Mouse (Mus musculus) fibroblast of lung, adult 2 months (primary cell): ENCODE results near the gene Lpxn.

ENCODE experiments used
- DNase-seq: peaks from one replicate; pipeline ENCODE4 v3.0.0-alpha.2; 2011; ENCODE audit warnings: low read depth

The Lpxn gene

DNA sequence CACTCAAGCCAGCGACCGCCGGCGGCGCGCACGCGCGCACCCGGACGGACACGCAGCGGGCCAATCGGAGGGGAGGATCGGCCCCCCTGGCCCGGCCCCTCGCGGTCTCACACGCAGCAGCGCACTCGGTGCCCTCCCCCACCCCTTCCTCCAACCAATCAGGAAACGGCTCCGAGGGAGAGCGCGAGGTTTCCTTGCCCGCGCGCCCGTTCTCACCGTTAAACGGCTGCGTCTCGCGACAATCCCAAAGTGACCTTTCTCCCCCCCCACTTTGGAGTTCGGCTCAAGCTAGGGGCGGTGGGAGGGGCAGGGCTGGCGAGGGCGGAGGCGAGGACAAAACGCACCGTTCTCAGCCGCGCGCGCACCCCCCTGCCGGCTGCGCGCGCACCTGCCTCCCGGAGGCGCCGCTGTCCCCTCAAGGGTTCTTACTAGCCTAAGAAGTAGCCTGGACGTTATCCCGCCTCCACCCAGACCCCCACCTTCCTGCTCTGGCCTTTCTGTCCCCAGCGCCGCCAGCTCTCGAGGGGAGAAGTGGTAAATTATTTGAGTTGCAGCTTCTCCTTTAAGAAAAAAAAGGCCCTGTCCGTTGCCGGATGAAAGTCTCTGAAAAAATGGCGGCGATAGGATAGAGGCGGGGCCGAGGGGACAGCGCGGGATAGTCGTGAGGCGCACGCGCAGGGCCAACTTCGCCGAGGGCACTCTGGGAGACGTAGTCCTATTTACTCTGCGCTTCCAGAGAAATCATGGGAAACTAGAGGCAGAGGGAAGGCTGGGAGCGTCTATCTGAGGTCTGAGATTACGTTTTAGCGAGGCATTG, at the start of gene Lpxn, which contains the start of gene Zfp91:
TSS of gene Lpxn (plus strand) at position 683 of the 817 bp plus-strand sequence.
TSS of gene Zfp91 (minus strand) at position 616 of the 817 bp plus-strand sequence.
- DNase-seq, result peak; percentile 96

DNA sequence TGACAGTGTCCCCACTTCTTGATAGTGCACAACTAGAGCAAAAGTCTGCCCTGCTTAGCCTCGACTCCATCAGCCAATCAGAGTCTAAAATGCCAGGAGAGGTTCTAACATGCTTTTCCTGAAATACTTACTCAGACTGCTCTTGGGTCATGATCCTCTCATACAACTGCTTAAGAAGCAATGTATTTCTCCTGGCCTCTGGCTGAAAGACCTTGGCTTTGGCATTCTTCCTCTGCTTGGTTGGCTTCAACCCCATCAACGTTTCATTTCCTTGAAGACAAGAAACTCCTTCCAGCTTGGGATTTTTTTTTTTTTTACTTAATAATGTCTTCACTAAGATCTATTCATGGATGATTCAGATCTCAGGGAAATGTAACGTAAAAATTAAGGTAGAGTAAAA, 39.7 kb upstream of the Lpxn start:
- no peak for DNase-seq

DNA sequence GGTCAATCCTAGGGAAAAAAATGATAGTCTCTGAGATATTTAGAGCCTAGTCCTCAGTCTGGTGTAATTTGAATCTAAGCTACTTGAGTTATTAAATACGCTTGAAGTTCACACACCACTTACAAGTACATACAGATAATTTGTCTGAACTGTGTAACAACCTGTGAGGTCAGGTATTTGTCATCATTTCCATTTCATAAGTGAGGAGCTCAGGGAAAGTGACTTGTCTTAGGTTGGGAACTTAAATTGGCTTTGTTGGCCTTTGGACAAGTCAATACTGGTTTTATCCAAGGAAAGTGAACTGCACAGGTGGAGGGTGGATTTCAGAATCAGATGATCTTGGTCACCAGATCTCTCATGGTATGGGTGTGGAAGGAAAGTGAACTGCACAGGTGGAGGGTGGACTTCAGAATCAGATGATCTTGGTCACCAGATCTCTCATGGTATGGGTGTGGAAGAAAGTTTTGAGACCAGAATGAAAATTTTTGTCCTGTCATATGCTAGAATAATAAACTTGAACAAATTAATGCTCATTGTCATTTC, 37.0 kb upstream of the Lpxn start:
- no peak for DNase-seq

DNA sequence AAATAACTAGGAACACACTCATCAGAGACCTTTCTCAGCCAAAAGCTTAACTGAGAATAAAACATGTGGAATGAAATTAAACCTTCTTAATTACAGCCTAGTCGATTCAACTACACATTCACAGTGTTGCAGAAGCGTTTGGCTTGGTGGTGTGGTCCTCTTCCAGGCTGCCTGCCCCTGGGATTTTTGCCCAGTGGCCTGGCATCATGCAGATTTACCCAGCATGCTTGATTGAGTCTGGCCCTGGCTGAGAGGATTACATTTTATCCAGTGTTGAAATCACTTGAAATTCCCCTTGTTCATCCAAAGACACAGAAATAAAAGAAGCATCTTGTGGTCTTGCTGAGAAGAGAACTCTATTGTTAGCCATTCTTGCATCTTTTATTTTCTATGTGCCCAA, 36.3 kb upstream of the Lpxn start:
- DNase-seq, result peak; percentile 69

DNA sequence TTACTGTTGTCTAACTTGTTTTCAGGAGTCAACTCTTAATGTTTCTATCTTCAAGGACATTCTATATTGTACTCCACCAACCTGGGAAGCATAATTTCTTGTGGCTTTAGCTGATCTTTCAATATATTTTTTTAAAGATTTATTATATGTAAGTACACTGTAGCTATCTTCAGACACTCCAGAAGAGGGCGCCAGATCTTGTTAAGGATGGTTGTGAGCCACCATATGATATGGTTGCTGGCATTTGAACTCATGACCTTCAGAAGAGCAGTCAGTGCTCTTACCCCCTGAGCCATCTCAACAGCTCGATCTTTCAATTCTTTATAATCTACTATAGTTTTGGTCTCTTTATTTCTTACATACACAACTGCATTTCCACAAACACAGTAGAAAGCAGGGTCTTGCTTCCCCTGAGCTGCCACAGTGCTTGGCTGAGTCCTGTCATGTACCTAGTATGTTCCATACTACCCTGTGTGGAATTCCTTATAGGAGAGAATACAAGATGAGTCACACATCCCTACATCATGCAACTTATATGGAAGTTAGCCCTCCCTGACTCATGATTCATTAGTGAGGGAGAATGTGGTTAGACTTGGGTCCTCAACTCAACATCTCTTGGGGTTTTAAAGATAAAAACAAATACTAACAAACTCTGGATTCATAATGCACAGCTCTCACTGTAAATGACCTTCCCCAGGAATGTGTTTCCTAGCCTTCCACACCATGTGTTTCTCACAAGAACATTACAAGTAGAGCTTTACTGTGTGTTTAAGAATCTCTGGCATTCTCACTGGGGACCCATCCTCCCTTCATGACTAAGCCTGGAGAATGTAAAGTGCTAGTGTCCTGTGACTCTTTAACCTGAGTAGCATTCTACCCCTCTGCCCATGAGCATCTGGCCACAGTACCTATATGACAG, 33.5 kb upstream of the Lpxn start:
- DNase-seq, result no peak

DNA sequence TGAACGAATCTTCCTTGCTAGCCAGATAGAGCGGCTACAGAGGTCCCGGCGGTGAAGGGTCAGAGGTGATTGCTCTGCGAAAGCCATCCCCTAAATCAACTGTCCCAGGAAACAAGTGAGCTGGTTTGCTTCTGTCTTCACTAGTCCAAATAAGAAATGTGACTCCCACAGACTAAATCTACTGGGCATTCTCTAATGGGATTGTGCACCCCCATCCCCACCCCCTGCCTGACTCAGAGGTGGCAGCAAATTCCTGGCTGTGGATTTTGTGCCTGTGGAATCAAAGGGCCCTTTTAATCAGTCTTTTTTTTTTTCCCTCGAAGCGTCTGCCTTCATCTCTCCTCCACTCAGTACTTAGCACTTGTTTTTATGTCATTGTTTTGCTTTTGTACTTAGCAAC, 30.7 kb upstream of the Lpxn start, which contains the start of gene Cntf:
TSS of gene Cntf (minus strand) at position 325 of the 400 bp plus-strand sequence.
- DNase-seq, result peak; percentile 41

DNA sequence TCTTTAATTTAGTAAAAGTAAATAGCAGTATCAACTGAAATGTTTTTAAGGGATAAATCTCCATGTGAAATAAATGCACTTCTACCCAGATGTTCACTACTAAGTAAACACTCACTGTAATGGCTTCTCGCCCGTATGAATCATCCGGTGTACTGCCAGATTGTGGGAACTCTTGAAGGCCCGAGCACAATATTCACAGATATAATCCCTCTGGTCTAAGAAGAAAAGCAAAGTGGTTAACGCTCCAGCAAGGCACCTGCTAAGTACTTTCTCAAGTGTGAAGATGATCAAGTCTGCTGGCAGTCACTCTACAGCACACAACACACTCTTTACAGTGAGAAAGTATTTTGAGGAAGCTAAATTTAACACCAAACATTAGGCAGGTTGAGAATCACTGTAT, 25.1 kb upstream of the Lpxn start:
- DNase-seq, result peak; percentile 72

DNA sequence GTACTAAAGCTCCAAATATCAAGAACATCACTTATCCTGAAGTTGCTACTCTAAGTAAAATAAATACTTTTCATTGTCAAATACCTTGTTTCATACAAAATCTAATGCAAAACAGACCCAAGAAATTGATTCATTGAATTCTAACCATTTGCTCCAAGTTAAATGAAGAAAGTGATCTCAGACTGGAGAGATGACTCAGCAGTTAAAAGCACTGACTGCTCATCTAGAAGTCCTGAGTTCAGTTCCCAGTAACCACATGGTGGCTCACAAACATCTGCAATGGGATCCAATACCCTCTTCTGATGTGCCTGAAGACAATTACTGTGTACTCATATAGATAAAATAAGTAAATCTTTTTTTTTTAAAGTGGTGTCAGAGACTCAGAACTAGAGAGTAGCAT, 15.6 kb upstream of the Lpxn start:
- no peak for DNase-seq

DNA sequence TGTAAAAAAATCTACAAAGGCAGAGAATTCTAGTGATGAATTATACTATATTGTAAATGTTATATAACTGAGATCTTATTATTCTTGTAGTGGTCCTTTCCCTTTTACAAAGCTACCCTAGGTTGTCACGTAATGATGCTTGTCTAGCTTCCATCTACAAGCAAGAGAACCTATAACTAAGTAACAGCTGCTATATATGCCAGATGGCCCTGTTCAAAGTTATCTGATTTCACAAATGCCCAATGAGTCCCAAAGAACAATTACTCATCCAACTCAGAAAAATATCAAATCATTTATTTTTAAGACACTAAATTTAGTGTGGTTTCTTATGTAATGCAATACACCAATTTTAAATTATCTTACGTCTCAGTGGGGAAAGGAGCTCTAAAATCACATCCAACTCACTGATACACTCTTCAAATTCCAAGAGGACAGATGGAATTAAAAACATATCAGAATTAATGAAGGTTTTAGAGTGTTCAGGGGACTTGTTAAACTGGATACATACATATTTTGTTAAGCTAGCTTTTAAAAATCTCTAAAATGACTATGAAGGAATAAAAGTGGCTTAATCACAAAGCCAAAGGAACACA, 9.1 kb upstream of the Lpxn start:
- no peak for DNase-seq

DNA sequence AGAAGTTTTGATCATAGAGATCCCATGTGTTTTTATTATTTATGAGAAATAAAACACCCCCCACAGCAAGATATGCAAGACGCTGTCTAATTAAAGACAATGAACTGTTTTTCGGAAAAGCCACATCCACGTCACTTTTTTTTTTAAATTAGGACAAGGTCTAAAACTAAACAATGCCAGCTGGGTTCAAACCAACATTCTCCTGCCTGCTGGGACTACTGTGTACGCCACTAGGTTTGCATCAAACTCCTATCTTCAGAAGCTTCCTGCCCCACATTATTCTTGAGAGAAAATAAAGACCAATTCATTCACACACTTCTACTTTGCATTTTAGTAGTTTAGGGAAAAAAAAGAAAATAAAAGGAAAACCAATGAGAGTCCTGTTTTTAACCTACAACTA, 8.3 kb upstream of the Lpxn start:
- no peak for DNase-seq

DNA sequence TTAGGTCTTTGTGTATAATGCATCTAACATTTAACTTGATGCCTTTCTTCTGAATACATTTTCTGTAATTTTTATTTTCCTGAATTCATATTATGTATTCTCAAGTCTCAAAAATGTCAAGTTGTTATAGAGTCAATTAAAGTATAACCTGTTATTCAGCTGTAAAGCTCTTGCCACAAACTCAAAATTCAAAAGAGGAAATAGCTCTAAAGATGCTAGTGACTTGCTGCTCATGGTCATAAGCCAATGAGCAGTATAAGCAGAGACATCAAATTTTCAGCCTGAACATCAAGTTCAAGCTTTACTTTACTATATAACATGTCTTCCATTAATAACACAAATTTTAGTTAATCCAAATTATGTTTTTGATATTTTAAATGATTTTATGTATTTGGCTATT, 3.6 kb upstream of the Lpxn start:
- DNase-seq, result no peak

DNA sequence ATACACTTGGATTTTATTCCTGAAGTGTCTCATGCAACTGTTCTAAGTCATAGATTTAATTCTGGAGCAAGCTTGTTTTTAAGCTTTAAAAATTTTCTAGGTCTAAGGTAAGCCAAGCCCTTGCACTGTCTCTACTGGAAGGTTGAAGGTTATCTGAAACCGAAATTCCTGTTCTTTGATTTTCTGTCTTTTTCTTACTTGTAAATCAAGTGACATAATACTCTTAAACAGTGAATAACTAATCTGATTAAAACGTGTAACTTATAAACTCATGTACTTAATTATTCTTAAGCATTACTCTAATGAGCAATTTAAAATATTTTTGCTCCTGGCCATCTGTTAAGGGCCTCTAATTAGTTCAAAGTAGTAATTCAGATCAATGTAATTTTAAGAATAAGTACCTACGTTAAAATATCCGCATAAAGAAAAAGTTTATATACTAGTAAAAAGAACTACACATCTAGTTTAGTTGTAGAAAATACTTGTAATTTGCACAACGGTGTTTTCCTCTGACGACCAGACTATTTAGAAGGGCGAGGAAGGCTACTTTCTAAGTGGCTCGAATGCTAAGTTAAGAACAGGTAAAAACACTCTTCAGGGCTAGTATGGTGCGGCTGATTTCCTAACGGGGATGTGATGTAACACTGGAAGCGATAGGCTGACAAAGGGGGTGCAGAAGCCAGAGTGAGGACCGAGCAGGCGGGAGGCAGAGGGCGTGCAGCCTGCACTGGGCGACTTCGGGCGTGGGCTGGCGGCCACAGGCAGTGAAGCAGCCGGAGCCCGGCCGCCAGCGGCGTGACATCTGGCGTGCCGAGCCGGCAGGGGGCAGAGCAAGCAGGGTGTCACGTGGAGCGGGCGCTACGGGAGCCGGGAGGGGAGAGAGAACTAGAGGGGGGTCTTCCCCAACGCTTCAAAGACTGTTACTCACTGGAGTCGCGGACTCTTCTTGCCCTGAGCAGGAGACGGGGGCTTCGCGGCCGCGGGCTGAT, 1.6 kb upstream of the Lpxn start:
- peak; percentile 61 for DNase-seq

DNA sequence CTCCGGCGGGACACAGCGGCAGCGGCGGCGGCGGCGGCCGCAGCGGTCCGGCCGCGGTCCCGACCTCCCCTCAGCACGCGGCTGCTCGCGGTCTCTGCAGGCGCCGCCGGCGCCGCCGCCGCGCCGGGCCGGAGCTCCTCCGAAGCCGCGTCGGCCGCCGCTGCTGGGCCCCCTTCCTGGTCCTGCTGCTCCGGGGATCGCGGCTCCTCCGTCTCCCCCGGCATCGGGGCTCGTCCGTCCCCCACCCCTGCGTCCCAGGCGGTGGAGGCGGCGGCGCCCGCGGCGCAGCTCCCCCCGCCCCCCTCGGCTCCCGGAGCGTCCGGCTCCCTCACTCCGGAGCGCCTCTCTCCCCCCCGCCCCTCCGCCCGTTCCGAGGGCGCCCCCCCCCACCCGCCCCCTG, 883 bp upstream of the Lpxn start:
- DNase-seq, result no peak

DNA sequence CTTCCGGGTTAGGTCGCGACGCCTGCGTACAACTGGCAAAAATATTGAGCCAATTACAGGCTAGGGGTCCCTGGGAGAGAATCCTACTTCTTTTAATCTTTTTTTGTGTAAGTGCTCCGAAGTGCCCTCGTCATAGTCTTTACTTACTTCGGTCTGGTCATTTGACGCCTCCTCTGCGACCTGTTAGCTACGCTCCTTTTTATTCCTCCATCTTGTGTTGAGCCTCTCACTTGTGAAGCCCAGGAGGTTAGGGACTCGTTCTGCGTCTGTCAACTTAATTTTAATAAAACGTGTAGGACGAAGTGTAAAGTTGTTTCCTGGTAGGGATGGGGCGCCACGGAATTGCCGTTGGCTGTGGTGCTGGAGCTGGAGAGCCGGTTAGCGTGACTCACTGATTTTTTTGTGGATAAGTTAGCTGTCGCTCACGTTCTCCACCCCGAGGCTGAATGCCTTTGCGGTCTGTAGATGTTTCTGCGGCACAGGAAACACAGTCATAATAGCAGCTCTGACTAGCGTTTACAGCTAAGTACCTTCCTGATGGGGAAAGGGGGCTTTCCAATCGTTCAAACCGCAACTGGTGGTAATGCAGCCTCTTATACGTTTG, 437 bp downstream of the Lpxn start:
- DNase-seq, result peak; percentile 74

DNA sequence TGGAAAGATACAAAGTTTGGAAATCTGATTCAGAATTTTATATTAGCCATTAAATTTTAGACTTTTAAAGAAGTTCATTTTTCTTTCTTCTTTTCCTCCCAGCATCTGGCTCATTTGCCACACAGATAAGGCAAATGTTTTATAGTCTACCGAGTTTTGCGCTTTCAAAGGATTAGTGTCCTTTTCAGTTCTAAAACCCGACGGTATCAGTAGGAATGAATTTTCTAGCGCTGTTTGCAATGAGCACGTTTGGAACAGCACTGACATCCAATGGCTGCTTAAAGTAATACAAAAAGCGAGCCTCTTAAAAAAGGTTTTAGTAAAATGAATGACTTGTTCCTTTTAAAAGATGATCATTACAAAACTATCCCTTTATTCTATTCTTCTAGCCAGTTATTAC, 1.1 kb downstream of the Lpxn start:
- peak; percentile 50 for DNase-seq

DNA sequence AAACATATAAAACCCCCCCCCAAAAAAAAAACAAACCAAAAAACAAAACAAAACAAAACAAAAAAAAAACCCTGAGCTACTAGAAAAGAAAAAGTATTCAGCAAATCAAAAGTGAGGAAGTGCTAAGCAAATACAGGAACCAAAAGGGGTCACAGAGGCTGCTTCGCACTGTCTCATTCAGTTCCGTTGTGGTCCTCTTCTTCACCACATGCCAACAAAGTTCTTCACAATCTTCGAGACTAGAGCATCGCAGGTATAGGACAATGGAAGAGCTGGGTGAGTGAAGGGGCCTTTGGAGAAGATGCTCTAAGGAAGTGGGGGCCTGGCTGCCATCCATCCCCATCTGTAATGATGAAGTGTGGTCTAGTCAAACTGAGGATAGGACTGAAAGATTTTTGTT, 2.4 kb downstream of the Lpxn start:
- no peak for DNase-seq

DNA sequence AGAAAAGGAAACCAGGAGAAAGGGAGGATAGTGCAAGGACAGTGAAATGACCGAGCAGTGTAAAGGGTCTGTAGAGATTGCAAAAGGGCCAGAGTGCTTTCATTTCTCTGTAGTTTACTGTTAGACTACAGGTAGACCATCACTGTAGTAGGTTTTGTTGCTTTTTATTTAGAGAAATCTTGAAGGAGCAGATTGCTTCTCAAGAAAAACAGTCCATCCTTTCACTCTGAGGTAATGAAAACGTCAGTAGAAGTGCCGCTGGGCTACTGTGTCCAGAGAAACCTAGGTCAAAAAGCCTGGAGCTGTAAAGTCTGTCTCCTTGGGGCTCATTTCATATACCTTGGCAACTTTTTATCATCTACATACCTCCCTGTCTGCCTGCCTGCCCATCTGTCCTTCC, 3.1 kb downstream of the Lpxn start:
- DNase-seq, result no peak

DNA sequence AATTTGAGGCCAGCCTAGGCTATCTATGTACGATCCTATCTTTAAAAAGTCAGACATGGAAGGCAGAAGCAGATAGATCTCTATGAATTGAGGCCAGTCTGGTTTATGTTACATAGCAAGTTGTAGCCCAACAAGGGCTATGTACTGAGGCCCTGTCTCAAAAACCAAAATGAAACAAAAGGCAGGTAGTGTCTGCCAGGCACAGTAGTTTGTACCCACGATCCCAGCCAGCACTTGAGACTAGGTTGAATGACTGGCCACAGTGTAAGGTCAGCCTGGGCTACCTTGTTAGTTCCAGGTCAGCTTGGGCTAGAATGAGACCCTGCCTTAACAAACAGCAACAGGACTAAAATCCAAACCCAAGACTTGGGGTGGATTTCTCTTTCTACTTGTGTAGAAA, 4.6 kb downstream of the Lpxn start:
- DNase-seq, result no peak

DNA sequence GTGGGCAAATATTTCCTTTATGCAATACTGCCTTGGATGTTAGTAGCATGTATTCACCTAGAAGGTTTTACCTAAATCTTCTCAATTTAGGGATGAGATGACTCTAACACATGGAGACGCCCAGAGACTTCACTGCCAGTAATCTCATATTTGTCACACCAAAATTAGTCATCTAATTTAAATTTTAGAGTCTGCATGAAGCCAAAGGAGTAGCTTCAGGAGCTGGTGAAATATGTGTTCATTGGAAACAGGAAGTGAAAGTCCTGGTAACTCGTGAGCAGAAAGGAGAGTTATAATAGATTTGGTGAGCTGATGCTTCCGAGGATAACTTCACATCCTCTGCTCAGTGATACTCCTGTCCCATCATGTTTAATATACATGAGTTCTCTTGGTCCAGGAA, 5.1 kb downstream of the Lpxn start:
- DNase-seq, result no peak

DNA sequence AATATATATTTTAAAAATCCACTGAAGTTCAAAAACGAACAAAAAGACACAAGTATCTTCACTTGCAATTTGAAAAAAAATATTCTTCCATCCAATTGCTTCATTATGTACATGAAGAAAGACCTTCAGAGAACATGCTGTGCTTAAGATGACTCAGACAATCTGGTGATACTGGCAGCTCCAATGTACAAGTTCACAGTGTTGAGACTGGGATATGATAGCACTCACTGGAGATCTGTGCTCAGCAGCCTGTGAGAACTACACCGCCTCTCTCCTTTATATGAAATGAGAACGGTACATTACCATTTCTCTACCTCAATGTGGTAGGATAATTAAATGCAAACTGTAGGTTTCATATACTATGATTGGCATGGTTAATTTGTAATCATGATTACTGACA, 6.8 kb downstream of the Lpxn start:
- no peak for DNase-seq

DNA sequence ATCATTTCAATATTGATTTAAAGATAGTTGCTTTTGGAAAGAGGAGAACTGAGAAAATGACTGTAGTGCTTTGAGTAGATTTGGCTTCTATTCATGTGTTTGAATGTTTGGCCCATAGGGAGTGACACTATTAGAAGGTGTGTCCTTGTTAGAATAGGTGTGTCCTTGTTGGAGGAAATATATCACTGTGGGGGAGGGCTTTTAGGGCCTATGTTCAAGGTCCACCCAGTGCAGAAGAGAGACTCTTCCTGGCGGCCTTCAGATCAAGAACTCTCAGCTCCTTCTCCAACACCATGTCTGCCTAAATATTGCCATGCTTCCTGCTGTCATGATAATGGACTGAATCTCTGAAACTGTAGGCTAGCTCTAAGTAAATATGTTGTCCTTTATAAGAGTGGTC, 8.2 kb downstream of the Lpxn start:
- no peak for DNase-seq
